Mouse (Mus musculus) midbrain, embryonic 14.5 days (tissue): ENCODE measurements around the gene Ccdc182. TPM values are rescaled to one million over a fixed set of nuclear protein-coding genes. Genes with fewer than 3 reads are reported as not detected.
A peak's percentile ranks its signal among the peaks of the same experiment; 100 is the strongest.

Experiments used
- ATAC-seq: fragments of 200-750 bp; cut with Nextera tagmentation; 2 replicates; pipeline ENCODE4 v1.8.0; 2017; ENCODE audit warnings: moderate number of reproducible peaks, moderate library complexity; ENCODE audit not compliant: low FRiP score, low TSS enrichment
- DNase-seq: peaks from one replicate; pipeline ENCODE4 v3.0.0-alpha.2; 2015
- H3K27ac ChIP-seq: fragments of 300-500 bp; sonication (generic); replicated peaks from 2 replicates; pipeline ENCODE4 v1.5.1; 2014; ENCODE audit warnings: mild to moderate bottlenecking, low read depth, low read length, moderate library complexity
- H3K27me3 ChIP-seq: fragments of 300-500 bp; sonication (generic); 2 replicates; pipeline ENCODE4 v1.6.1; 2014; ENCODE audit warnings: low read length, control low read depth, mixed read lengths; ENCODE audit not compliant: control insufficient read depth, insufficient read depth
- H3K36me3 ChIP-seq: fragments of 300-500 bp; sonication (generic); 2 replicates; pipeline ENCODE4 v1.6.1; 2014; ENCODE audit warnings: low read length, control low read depth; ENCODE audit not compliant: control insufficient read depth, insufficient read depth
- H3K4me1 ChIP-seq: fragments of 300-500 bp; sonication (generic); 2 replicates; pipeline ENCODE4 v1.6.1; 2014; ENCODE audit warnings: mild to moderate bottlenecking, antibody characterized with exemption, low read length, control low read depth; ENCODE audit not compliant: control insufficient read depth, insufficient read depth
- H3K4me2 ChIP-seq: fragments of 300-500 bp; sonication (generic); 2 replicates; pipeline ENCODE4 v1.6.1; 2014; ENCODE audit warnings: mild to moderate bottlenecking, low read length, moderate library complexity
- H3K4me3 ChIP-seq: fragments of 300-500 bp; sonication (generic); replicated peaks from 2 replicates; pipeline ENCODE4 v1.5.1; 2014; ENCODE audit warnings: low read depth, low read length
- H3K9ac ChIP-seq: fragments of 300-500 bp; sonication (generic); replicated peaks from 2 replicates; pipeline ENCODE4 v1.6.1; 2014; ENCODE audit warnings: mild to moderate bottlenecking, low read length, moderate library complexity
- H3K9me3 ChIP-seq: fragments of 300-500 bp; sonication (generic); 2 replicates; pipeline ENCODE4 v1.6.1; 2016; ENCODE audit warnings: low read length, control low read depth, mixed read lengths; ENCODE audit not compliant: control insufficient read depth
- WGBS: fragments of 180-500 bp; shearing (Covaris S2); extraction: QIAGEN DNeasy Blood & Tissue Kit; methylation state at CpG from one replicate; pipeline ENCODE4 v1.1.7; 2014; 5-methylcytosine and 5-hydroxymethylcytosine counted together
- polyA plus RNA-seq: library from polyadenylated mRNA; unstranded; fragments of >200 nt; fragmentation: Nextera tagmentation; extraction: Ambion mirVana; gene quantifications from 2 replicates; pipeline ENCODE4 v1.2.1, GENCODE M21; 2014

The Ccdc182 gene
- polyA plus RNA-seq, 1 experiment from 2014 or later, result 0.59 TPM

GRCm38 (mm10) chr11:88274901-88275498 lies 18.9 kb upstream of the Ccdc182 start:
- H3K4me1 ChIP-seq, result peaks cover 41% of the 10 kb centered on the region
- 4% methylated on average over 13 of the region's 13 CpGs for WGBS

GRCm38 (mm10) chr11:88275949-88276348 lies 17.9 kb upstream of the Ccdc182 start:
- Histone ChIP-seq H3K36me3 (no peaks in the 10 kb centered on the region), H3K4me2 (no peak overlapping the region), H3K4me3 (no peak overlapping the region), H3K27me3 (no peaks in the 10 kb centered on the region), H3K27ac (peak overlapping the region; percentile 92), H3K4me1 (peaks cover 45% of the 10 kb centered on the region), H3K9me3 (no peaks in the 10 kb centered on the region), H3K9ac (no peak overlapping the region)
- ATAC-seq (no peak), DNase-seq (no peak)
- 25% methylated on average over 6 of the region's 6 CpGs for WGBS

More at GRCm38 (mm10) chr11:88274901-88275498, 18.9 kb upstream of the Ccdc182 start:
- Histone ChIP-seq H3K27ac (peak overlapping the region; percentile 92), H3K4me2 (peak overlapping the region; percentile 38), H3K9me3 (no peaks in the 10 kb centered on the region), H3K4me3 (no peak overlapping the region), H3K27me3 (no peaks in the 10 kb centered on the region), H3K36me3 (no peaks in the 10 kb centered on the region), H3K9ac (0 out of 2 replicates have a peak overlapping the region, but pooled peaks have one; percentile 26)
- ATAC-seq (peak; percentile 83), DNase-seq (peak; percentile 83)

DNA sequence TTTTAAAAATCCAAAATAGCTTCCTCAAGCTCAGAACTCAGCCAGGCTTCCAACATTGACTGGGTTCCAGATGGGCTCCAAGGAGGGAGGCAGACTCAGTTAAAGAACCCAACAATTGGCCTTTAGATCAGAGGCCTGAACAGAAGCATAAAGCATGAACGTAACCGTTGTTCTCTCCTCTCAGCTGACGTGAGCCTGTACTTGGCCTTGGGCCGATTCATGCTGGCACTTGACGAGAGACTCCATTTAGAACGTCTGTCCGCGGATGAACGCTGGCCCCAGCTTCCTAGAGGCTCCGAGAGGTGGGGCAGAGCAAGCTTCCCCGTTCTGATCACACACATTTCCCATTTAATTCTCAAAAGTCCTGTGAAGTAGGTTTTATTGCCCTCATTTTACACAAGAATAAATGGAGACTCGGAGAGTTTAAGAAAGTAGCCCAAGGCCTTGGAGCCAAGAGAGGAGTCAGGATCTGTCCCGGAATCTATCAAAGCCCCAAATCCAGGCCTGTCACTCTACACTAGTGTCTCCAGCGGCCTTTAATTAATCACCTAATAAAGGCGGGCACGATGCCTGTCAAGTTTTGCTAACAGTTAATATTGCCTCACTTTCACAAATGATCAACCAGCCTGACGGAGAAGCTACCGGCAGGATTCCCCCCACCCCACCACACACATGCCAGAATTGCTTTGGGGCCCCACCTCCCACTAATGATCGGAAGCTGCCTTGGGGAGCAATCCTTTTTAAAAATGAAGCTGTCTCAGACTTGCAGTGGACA lies 17.1 kb upstream of the Ccdc182 start:
- Histone ChIP-seq H3K9me3 (no peaks in the 10 kb centered on the region), H3K4me3 (no peak overlapping the region), H3K27ac (peak overlapping the region; percentile 92), H3K9ac (no peak overlapping the region), H3K27me3 (no peaks in the 10 kb centered on the region), H3K4me1 (peaks cover 48% of the 10 kb centered on the region), H3K4me2 (no peak overlapping the region), H3K36me3 (no peaks in the 10 kb centered on the region)
- ATAC-seq, result no peak
- WGBS, result 15% methylated on average over 19 of the region's 19 CpGs
- peak; percentile 81 for DNase-seq

GRCm38 (mm10) chr11:88279006-88279405 lies 14.9 kb upstream of the Ccdc182 start:
- 35% methylated on average over 4 of the region's 4 CpGs for WGBS
- no peak for DNase-seq
- no peak overlapping the region; the same call in 1 of the 2 replicates for H3K27ac ChIP-seq

GRCm38 (mm10) chr11:88280426-88280836 lies 13.4 kb upstream of the Ccdc182 start:
- H3K27ac ChIP-seq, result peak overlapping the region; percentile 50
- no peaks in the 10 kb centered on the region for H3K27me3 ChIP-seq
- peak; percentile 65 for DNase-seq
- H3K9ac ChIP-seq, result no peak overlapping the region
- peak; percentile 55 for ATAC-seq
- H3K9me3 ChIP-seq, result no peaks in the 10 kb centered on the region
- peaks cover 26% of the 10 kb centered on the region for H3K4me1 ChIP-seq
- no peak overlapping the region for H3K4me3 ChIP-seq
- no peaks in the 10 kb centered on the region for H3K36me3 ChIP-seq
- WGBS, result 6% methylated on average over 8 of the region's 8 CpGs
- no peak overlapping the region for H3K4me2 ChIP-seq

More at GRCm38 (mm10) chr11:88279006-88279405, 14.9 kb upstream of the Ccdc182 start:
- H3K27me3 ChIP-seq, result no peaks in the 10 kb centered on the region
- no peak for ATAC-seq
- no peak overlapping the region for H3K4me2 ChIP-seq
- peaks cover 40% of the 10 kb centered on the region for H3K4me1 ChIP-seq
- no peak overlapping the region for H3K4me3 ChIP-seq
- H3K36me3 ChIP-seq, result no peaks in the 10 kb centered on the region
- no peaks in the 10 kb centered on the region for H3K9me3 ChIP-seq
- H3K9ac ChIP-seq, result no peak overlapping the region

DNA sequence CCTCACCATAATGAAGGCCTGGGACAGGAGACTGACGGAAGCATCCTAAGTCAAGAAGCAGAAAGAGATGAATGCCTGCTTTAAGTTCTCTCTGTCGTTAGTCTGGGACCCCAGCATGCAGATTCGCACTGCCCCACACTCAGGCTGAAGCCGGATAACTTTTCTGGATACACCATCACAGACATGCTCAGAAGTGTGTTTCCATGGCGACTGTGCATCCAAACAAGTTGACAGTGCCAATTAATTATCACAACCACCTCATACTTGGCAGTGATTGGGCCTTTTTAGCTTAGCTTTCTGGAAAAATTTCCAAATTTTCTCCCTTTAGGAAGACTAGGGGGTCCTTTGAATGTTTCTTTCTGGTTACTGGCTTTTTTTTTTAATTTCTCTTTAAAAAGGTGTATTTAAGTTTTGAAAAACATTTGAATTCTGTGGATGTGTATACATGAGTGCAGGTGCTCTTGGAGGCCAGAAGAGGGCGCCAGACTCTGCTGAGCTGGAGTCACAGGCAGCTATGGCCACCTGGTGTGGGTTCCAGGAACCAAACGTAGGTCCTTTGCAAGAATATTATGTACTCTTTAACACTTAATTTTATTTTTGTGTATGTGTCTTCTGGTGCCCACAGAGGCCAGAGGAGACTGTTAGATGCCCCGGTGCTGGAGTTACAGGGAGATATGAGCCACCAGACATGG lies 12.3 kb upstream of the Ccdc182 start:
- WGBS, result 60% methylated on average over 8 of the region's 8 CpGs
- DNase-seq (no peak), ATAC-seq (no peak)
- Histone ChIP-seq H3K4me3 (no peak overlapping the region), H3K9ac (no peak overlapping the region), H3K4me2 (no peak overlapping the region), H3K27me3 (no peaks in the 10 kb centered on the region), H3K4me1 (peaks cover 19% of the 10 kb centered on the region), H3K27ac (peak overlapping the region; percentile 37; the same call in 1 of the 2 replicates), H3K9me3 (no peaks in the 10 kb centered on the region), H3K36me3 (no peaks in the 10 kb centered on the region)

- 100% methylated on average over 2 of the region's 2 CpGs for WGBS
- no peak overlapping the region for H3K4me2 ChIP-seq
- no peaks in the 10 kb centered on the region for H3K9me3 ChIP-seq
- DNase-seq (no peak), ATAC-seq (no peak)
- no peaks in the 10 kb centered on the region for H3K27me3 ChIP-seq
- H3K9ac ChIP-seq, result no peak overlapping the region
- H3K36me3 ChIP-seq, result no peaks in the 10 kb centered on the region
- no peak overlapping the region for H3K4me3 ChIP-seq
- H3K4me1 ChIP-seq, result peaks cover 19% of the 10 kb centered on the region
- H3K27ac ChIP-seq, result no peak overlapping the region
Observed at GRCm38 (mm10) chr11:88282516-88282915, 11.3 kb upstream of the Ccdc182 start.

- ATAC-seq (no peak), DNase-seq (no peak)
- 0 out of 2 replicates have a peak overlapping the region, but pooled peaks have one; percentile 37 for H3K27ac ChIP-seq
- H3K4me3 ChIP-seq, result no peak overlapping the region
- no peaks in the 10 kb centered on the region for H3K9me3 ChIP-seq
- no peaks in the 10 kb centered on the region for H3K36me3 ChIP-seq
- no peak overlapping the region for H3K4me2 ChIP-seq
- no peak overlapping the region for H3K9ac ChIP-seq
- no peaks in the 10 kb centered on the region for H3K27me3 ChIP-seq
- peaks cover 11% of the 10 kb centered on the region; the same call in 1 of the 2 replicates for H3K4me1 ChIP-seq
- 61% methylated on average over 8 of the region's 8 CpGs for WGBS
Observed at GRCm38 (mm10) chr11:88286019-88286418, 7.8 kb upstream of the Ccdc182 start.
